Mouse (Mus musculus) left cerebral cortex, postnatal 25 days (tissue): ENCODE results near the gene Cwh43. TPM values are rescaled to one million over a fixed set of nuclear protein-coding genes. Genes with fewer than 3 reads are reported as not detected.
A peak's percentile ranks its signal among the peaks of the same experiment; 100 is the strongest.

ENCODE experiments used
- DNase-seq, 2 experiments: peaks; one replicate each; pipeline ENCODE4 v3.0.0; 2022; ENCODE audit warnings: low spot score in 2 of 2, mixed read lengths in 1 of 2
- intact Hi-C: fragments of 180-260 bp; cut with DNase I; formaldehyde crosslinking; loops from one replicate; pipeline ENCODE4 v1.15.1; 2025
- total RNA-seq, 2 experiments: library from RNA; stranded (reverse); gene quantifications; 2 replicates each; pipeline ENCODE4 v1.2.3; 2021

Cwh43 gene
- total RNA-seq, 2 experiments from 2014 or later = 1.9 to 2.2 TPM

GRCm38 (mm10) chr5:73382737-73383646, 22.9 kb upstream of the Cwh43 start:
- DNase-seq = peak; percentile 75 to 85
- intact Hi-C loops = loop anchor here (5.0 kb wide), 1 partner anchor 401 kb away; no protein-coding TSS in a partner anchor

- intact Hi-C loops = loop anchor here (5.0 kb wide), 1 partner anchor 401 kb away; no protein-coding TSS in a partner anchor
- no peak for DNase-seq
Measured at GRCm38 (mm10) chr5:73383647-73383970, 22.3 kb upstream of the Cwh43 start.

DNA sequence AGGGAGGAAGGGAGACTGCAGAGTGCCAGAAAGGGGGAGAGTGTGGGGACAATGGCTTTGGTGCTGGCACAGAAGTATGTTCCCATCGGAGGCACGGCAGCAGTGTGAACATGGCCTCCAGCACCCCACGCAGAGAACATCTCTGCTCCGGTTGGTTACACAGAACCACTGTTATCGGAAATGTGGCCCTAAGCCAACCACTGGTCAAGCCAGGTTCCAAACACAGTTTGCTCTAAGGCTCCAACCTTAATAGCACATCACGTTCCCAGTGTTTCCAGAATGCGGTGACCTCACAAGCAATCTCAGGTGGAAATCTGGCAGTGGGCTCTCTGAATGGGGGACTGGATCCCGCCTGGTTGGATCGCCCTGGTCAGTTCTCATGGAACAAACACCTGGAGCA, 12.8 kb upstream of the Cwh43 start:
- intact Hi-C loops = no loop called here
- no peak for DNase-seq

- DNase-seq = peak in 1 of 2 experiments; percentile 23
- intact Hi-C loops = no loop called here
Measured at GRCm38 (mm10) chr5:73399768-73400526, 5.9 kb upstream of the Cwh43 start.

GRCm38 (mm10) chr5:73401341-73401740, 4.5 kb upstream of the Cwh43 start:
- intact Hi-C loops = no loop called here
- DNase-seq = peak in 1 of 2 experiments; percentile 69

DNA sequence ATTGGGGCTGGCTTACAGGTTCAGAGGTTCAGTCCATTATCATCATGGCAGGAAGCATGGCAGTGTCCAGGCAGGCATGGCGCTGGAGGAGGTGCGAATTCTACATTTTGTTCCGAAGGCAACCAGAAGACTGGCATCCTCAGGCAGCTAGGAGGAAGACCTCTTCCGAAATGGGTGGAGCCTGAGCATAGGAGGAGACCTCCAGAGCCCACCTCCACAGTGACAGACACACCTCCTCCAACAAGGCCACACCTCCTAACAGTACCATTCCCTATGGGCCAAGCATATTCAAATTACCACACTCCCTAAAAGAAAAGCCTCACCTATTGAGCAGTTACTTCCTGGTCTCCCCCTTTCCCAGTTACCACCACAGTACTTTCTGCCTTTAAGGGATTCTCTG, 3.0 kb upstream of the Cwh43 start:
- intact Hi-C loops = no loop called here
- DNase-seq = no peak

- no peak for DNase-seq
- intact Hi-C loops = no loop called here
Measured at GRCm38 (mm10) chr5:73403311-73404068, 2.4 kb upstream of the Cwh43 start.

DNA sequence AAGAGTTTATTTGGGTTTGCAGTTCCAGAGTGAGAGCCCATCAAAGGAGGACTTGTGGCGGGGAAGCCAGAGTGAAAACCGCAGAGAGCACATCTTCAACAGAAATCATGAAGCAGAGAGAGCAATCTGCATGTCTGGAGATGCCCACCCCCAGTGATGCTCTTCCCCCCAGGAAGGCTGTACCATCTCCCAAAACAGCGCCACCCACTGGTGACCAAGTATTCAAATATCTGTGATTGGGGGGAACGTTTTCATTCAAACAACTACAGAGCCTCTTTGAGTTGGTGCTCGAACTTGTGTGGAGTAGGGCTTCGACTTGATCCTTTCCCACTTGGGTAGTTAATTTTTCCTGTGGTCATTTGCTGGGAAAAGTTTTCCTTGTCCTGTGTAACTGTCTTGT, 1.1 kb upstream of the Cwh43 start:
- intact Hi-C loops = no loop called here
- DNase-seq = no peak

DNA sequence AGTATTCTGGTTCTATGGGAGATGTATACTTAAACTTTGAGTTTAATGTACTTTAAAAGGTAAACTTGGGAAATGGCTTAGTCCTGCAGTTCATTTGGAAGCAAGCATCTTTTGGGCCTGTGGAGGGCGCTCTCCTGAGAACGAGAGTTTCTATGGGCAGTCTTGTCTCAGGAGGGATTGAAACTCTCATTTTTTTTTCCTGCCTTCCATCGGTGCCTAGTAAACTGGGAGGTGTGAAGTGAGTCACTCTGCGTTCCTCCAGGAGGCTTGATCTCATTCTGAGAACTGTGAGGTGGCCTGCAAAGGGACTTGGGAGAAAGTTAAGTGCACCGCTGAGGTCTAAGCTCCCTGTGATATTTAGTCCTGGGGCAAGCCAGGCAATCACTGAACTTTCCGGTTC, 986 bp downstream of the Cwh43 start:
- intact Hi-C loops = no loop called here

GRCm38 (mm10) chr5:73409970-73410369, 4.1 kb downstream of the Cwh43 start:
- intact Hi-C loops = no loop called here

More for the DNA sequence above, 986 bp downstream of the Cwh43 start:
- peak in 1 of 2 experiments; percentile 73 for DNase-seq

GRCm38 (mm10) chr5:73411771-73412170, 5.9 kb downstream of the Cwh43 start:
- intact Hi-C loops = no loop called here
- DNase-seq = no peak

More at GRCm38 (mm10) chr5:73409970-73410369, 4.1 kb downstream of the Cwh43 start:
- DNase-seq = no peak

DNA sequence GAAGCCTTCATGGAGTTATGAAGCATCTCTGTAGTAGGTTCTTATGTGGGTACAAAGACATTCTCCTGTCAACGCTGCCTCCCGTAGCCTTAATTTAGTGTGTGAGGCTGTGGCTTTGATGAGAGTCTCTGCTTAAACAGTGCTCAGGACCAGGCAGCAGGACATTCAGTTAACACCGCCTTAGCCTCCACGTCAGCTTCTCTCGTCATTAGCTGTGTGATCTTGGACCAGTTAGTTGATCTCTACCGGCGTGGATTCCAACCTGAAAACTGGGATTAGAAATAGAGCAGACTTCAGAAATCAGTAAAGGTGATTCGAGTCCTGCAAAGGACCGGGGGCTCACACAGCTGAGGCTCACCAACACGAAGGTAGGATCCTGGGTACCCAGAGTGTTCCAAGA, 8.3 kb downstream of the Cwh43 start:
- no peak for DNase-seq
- intact Hi-C loops = no loop called here

DNA sequence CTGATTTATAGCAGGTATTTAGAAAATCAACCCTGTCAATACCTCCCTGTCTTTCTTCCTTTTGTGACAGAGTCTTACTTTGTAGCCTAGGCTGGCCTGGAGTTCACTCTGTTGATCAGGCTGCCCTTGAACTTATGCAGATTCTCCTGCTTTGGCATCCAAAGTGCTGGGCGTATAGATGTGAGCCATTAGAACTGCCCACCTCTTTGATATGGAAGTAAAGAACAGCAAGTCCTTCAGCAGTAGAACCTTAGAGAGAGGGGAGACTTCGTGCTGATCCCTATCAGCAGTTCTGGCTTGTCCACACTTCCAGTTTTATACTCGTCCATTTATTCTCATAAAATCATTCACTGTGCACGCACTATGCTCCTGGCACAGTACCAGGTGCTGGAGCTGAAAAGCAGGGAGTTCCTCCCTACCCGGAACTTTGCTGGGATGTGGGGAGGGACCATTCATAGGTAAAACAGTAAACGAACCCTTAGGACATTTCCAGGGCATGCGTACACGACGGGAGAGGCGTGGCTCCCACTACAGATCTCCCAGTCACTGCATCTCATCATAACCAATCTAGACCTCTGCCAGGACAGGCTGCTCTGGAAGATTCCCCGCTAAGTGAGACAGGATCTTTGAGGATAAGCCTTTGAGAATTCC, 13.3 kb downstream of the Cwh43 start:
- no peak for DNase-seq

DNA sequence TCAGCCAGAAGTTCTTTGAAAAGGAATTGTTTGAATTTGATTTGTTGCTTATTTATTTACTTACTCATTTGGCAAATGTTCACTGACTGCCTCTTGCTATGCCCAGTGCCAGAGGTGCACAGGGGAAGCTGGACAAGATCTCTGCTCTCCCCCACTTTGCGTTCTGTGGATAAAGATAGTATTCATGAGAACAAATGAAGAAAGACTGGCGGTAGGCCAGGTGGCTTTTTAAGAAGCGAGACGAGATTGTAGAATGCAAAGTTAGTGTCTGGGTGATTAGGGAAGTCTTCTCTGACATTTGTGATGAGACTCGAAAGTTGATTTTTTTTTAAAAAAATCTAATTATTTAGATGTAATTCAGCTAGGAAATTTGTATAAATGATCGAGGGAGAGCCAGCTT, 20.9 kb downstream of the Cwh43 start:
- intact Hi-C loops = no loop called here
- DNase-seq = no peak

More for the DNA sequence above, 13.3 kb downstream of the Cwh43 start:
- intact Hi-C loops = no loop called here

- peak; percentile 88 to 93 for DNase-seq
- intact Hi-C loops = loop anchor here (1.0 kb wide), 1 partner anchor 206 kb away; no protein-coding TSS in a partner anchor
Measured at GRCm38 (mm10) chr5:73431581-73431980, 25.7 kb downstream of the Cwh43 start.

GRCm38 (mm10) chr5:73432805-73433204, 26.9 kb downstream of the Cwh43 start:
- intact Hi-C loops = loop anchor here (2.0 kb wide), 1 partner anchor 104 kb away; no protein-coding TSS in a partner anchor
- no peak for DNase-seq

- intact Hi-C loops = no loop called here
Measured at GRCm38 (mm10) chr5:73434764-73435163, 28.9 kb downstream of the Cwh43 start.

DNA sequence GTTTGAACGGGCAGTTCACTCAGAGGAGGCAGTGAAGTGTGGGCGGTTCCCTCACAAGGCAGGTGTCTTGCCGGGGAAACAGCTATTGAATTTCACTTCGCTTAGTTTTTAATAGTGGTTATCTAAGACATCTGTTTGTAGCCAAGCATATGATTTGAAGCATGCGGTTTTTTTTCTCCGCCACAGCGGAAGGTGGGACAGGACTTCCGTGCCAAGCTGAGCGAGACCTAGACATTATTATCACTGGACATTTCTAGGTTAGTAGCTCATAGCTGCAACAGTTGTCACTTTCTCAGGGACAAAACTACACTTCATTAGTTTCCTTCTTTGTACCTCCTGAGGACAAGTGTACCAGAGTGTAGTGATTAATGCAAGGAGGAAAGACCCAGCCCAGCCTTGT, 36.3 kb downstream of the Cwh43 start:
- DNase-seq = no peak
- intact Hi-C loops = no loop called here

More at GRCm38 (mm10) chr5:73434764-73435163, 28.9 kb downstream of the Cwh43 start:
- no peak for DNase-seq

DNA sequence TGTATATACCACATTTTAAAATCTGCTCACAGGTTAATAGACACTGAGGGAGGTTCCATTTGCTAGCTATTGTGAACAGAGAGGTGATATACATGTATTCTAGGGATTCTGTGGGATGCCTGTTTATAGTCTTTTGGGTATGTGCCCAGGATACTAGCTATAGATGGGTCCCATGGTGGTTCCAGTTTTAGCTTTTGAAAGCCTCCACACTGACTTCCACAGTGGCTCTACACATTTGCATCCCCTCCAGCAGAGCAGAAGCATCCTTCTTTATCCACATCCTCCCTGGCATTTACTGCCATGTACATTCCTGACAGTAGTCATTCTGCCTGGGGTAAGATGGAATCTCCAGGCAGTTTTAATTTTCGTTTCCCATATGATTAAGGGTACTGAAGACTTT, 44.4 kb downstream of the Cwh43 start:
- DNase-seq = peak in 1 of 2 experiments; percentile 71
- intact Hi-C loops = no loop called here
